Mouse (Mus musculus) liver, adult 2 months (tissue): ENCODE data around the gene Cacnb4.

Source experiments
- CTCF ChIP-seq: fragments of 200-500 bp; IDR thresholded peaks from 2 replicates; pipeline ENCODE4 v1.5.1; 2011; ENCODE audit warnings: low read depth, low read length, control low read depth
- POLR2A ChIP-seq: fragments of 200-500 bp; IDR thresholded peaks from 2 replicates; pipeline ENCODE4 v1.6.1; 2011; ENCODE audit warnings: low read length, control low read depth; ENCODE audit not compliant: insufficient read depth; ENCODE audit errors: extremely low read depth

- TF ChIP-seq CTCF (no peak), POLR2A (no peak)
These were observed 171.5 kb downstream of the Cacnb4 start for GRCm38 (mm10) chr2:52505164-52505563.
